Mouse (Mus musculus): ENCODE results near the gene Bcl7a. TPM values are rescaled to one million over a fixed set of nuclear protein-coding genes. Genes with fewer than 3 reads are reported as not detected.

The Bcl7a gene
- 10 to 100 TPM; 72.7 to 78.5 TPM for total RNA-seq (2021)
- long read RNA-seq, partial matches to known transcripts: 0 of 33 reads
- long read RNA-seq, other reads (novel, unspliced or antisense): 33 of 33 reads

DNA sequence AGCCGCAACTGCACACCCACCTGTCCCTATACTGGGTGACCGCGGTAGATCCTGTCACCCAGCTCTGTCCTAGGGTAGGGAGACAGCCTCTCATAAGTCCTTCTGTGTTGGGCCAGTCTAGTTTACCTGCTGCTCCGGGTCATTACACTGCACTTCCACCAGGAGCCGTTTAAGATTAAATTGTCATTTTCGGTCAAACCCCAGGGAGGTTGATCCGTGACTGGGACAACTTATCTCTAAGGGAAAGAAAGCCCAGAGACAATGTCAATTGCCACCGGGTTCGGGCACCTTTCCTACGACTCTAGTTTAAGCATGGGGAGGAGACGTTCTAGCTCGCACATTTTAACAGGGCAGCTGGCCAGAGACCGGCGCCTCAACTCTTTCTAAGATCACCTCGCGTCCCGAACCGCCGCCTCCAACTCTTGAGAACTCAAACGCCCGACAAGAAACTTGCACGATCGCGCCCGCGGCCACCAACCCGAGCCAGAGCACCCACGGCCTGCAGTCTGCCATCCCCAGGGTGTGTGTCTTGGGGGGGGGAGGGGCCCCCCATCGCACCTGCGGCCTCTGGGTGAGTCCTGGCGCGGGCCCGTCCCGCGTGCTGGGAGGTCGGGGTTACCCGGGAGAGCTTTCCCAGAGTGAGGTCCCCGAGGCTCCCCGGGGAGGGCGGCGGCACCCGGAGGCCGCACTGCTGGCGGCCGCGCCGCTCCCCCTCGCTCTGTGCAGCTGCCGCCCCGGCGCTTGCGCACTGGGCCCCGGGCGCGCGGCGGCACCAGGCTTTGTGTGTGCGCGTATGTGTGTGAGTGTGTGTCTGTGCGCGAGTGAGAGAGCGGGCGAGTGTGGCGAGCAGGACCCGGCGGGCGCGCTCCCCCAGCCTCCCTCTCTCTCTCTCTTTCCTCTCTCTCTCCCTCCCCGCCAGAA, at the start of gene Bcl7a:
TSS of gene Bcl7a (plus strand) at position 128 of the 921 bp plus-strand sequence.
- DNase-seq (ENCODE audit: low spot score in 2 of 2): peak; percentile 98

DNA sequence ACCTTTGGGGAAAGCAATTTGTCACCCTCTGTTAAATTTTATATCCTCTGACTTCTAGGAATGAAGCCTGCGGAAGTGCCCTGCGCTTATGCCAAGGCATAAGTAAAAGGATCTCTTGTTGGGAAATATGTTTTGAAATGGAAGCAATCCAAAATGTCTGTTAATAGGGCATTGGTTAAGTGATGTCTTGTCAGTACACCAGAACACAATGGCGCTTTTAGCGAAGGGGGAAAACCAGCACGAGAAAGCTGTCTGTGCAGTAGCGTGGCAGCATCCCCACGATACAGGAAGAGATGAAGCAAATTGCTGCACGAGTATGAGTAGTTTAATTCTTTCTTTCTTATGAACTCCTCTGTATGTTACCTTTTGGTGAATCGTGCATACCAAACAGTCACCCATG, 49.0 kb upstream of the Bcl7a start:
- DNase-seq (ENCODE audit: low spot score in 2 of 2): no peak

DNA sequence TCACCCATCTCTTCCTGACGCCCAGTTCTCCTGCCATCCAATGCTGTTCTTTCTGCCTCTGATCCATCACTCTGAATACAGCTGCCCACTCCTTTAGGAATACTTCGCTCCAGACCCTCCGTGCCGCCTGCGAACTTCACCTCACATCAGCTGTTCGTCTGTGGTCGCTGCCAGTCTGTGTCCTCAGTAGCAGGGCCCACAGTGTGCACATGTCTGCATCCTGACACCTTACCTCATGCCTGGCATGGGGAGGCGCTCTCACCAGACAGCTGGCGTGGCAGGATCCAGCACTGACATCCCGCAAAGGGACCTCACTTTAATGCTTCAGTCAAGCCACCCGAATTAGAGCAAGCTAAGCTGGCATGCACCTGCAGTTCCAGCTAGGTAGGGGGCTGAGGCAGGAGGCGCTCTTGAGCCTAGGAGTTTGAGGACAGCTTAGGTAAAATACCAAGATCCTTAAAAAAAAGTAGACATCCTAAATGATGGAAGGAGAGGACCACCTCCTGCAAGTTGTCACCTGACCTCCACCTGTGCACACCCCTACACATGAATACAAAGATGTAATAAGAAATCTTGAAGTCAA, 47.3 kb upstream of the Bcl7a start:
- no peak for DNase-seq (ENCODE audit: low spot score in 2 of 2)

DNA sequence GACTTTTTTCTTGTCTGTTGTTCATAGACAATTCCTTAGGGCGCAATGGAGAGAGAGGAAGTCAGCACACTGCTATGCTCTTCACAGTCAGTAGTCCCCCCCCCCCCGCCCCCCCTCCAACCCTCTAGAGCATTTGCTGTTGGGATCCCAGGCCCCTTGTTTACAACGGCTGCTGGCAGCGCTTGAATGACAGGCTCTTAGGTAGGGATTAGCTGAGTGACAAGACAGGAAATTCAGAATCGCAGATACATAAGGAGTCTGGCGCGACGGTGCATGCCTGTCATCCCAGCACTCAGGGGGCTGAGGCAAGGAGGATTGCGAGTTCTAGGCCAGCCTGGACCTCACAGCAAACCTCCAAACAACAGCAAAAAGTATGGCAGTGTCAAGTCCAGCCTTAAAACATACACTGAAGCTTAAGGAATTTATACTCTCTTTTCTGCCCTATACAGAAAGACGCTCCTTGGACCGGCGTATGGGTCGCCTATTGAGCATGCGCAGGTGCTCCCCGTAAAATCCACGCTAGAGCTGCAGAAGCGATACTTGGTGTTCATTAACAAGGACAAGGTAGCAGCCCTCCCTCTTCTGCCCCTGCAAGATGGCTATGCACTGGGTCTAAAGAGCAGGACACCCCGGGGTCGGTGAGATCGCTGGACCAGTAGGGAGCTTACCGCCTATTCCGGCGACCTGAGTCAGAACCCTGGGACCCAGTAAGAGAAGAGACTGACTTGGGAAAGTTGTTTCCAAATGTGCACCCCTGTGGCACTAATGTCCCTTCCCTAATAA, 46.5 kb upstream of the Bcl7a start:
- no peak for DNase-seq (ENCODE audit: low spot score in 2 of 2)

DNA sequence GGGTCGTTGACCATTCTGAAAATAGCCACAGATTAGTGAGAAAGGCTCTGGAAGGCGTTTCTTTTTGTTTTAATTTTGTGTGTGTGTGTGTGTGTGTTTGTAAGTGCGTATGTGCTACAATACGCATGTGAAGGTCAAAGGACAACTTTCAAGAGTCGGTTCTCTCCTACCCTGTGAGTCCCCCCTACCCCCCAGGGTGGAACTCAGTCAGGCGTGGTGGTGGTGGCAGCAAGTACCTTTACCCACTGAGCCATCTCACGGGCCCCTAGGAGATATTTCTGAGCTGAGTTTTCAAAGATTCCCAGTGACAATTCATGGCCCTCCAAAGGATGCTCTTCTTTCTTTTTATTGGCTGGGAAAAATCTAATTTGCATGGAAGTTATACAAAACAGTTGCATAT, 45.8 kb upstream of the Bcl7a start:
- no peak for DNase-seq (ENCODE audit: low spot score in 2 of 2)

DNA sequence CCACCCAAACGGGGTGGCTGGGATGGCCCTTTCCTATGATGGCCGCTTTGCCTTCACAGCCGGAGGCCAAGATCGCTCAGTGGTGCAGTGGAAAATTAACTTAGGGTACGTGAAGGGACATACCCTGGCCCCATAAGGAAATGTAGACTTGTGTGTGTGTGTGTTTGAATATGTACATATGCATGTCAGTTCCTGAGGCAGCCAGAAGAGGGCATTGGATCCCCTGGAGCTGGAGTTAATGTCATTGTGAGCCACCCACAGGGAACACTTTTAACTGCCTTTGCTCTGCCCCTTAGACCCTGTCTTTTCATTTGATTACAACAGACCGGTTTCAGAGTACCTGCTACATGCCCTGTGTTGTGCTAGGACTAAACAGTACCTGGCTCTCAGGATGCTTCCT, 45.1 kb upstream of the Bcl7a start:
- no peak for DNase-seq (ENCODE audit: low spot score in 2 of 2)

DNA sequence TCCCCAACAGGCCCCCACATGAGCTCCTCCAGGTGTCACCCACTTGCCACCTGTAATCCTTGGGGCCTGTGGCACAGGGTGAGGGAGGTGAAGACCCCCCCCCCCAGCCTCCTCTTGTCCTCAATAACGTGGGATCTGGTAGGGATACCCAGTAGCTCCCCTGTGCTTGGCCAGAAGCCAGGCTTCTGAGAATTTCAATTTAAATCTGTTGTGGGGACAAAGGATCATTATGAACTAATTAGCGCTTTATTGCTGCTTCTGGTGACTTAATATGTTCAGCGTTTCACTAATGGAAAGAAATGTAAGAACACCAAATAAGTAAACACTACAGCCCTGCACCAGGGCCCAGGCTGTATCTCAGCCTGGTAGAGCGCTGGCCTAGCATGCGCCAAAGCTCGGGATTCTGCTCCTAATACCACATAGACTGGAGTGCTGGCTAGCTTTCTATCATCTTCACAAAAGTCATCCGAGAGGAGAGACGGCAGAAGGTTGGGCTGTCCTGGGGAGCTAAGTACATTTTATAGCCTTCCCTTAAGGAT, 43.1 kb upstream of the Bcl7a start:
- no peak for DNase-seq (ENCODE audit: low spot score in 2 of 2)

DNA sequence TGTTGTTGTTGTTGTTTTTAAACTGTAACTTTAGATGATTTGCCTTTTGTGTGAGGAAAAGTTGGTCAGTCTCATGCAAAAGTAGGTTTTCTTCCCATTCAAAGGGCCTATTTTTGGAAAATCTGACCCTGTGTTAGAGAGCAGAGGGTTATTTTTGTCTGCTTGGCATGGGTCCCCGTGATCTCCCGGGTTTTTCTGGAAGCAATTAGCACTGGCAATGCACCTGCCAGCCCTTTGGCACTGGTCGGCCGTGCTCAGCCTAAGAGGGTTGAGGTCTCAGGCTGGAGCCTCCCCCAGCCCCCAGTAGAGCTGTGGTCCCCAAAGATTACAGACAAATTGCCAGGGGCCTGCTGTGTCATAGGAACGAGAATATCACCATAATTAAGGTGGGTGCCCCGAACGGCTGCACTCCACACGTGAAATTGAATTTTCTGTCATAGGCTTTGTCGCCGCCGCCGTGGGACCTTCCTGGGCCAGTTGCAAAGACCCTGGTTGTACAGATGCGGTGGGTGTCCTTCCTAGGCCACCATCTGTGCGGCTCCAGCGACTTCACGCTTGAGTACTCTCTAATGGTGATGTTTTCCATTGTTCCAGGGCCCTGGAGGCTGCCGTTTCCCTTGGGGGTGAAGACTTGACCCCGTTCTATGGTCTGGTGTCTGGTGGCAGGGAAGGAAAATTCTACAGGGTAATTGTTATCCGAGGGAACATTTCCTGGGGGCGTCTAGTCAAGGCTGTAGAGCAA, 41.7 kb upstream of the Bcl7a start:
- no peak for DNase-seq (ENCODE audit: low spot score in 2 of 2)

DNA sequence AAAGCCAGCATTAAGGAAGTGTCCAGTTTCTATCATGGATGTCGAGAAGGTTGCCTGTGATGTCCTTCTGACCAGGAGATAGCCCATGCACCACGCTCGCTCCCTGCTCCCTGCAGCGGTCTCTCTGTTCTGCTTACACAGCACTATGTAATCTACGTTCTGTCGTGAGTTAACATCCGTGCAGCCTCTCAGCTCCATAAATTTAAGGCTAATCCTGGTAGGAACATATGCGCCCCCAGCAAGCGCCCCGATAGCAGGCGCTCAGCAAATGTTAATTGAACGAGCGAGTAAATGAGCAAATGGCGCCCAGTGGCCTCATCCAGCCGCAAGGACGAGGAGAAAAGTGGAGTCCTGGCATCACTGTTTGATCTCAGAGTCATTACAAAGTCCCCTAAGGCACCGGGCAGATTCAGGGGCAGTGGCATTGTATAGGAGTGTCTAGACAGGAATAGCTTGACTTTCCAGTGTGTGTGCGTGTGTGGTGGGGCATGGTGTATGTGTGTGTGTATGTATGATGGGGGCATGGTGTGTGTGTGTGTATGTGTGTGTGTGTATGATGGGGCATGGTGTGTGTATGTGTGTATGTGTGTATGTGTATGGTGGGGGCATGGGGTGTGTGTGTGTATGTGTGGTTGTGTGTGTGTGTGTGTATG, 35.9 kb upstream of the Bcl7a start:
- DNase-seq (ENCODE audit: low spot score in 2 of 2): no peak

DNA sequence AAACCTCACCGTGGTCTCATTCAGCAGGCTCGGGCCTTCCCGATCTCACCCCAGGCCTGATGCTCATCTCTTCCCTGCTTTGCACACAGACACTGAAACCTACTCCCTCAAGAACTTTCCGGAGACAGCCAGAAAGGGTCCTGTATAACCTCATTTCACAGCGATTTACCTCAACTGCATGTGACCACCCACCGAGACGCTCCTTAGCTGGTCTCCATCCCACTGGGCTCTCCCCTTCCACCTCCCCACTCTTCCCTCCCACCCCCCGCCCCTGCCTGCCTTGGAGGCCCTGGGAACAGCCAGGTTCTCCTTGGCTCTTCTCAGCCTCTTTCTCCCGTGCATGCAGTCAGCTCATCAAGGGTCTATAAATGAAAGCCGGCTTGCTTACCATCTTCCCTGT, 33.8 kb upstream of the Bcl7a start:
- no peak for DNase-seq (ENCODE audit: low spot score in 2 of 2)

DNA sequence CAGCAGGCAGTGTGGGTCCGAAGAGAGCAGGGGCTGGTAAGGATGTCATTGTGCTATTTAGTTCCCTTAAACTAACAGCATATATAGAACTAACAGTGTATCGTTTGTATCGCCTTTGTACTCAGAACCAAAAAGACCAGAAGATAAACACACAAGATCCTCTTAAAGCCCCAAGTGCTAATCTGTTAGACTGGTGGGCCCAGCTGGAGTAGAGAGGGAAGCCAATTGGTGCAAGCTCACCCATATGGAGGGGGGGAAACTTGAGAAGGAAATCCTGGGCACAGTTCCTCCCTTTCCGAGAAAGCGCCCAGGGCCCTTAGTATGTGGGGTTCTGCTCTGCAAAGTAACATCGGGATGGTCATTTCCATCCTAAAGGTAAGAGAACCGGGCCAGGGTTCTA, 33.4 kb upstream of the Bcl7a start:
- no peak for DNase-seq (ENCODE audit: low spot score in 2 of 2)

DNA sequence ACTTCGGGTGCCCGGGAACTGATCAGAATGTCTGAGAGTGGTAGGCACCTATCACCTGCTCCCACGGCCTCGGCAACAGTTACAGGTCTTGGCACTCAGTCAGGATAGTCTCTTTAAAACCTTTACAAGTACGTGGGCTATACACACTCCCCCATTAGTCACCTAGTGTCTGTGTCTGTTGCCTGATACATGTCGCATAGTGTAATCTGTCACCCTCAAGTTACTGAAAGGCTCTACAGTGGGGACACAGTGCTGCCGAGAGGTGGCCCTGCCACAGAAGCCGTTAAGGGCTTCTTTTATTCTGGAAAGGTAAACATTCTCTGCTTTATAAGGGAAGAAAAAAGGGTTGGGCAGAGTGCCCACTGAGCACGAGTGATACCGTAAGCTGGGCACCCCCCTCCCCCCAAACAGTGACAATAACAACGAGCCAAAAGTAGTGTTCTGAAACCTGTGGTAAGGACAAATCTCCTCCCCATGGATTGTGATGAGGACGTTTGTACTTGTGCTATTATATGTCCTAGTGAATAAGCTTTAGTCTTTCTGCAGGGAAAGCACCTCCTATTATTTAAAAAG, 30.5 kb upstream of the Bcl7a start:
- DNase-seq (ENCODE audit: low spot score in 2 of 2): no peak

DNA sequence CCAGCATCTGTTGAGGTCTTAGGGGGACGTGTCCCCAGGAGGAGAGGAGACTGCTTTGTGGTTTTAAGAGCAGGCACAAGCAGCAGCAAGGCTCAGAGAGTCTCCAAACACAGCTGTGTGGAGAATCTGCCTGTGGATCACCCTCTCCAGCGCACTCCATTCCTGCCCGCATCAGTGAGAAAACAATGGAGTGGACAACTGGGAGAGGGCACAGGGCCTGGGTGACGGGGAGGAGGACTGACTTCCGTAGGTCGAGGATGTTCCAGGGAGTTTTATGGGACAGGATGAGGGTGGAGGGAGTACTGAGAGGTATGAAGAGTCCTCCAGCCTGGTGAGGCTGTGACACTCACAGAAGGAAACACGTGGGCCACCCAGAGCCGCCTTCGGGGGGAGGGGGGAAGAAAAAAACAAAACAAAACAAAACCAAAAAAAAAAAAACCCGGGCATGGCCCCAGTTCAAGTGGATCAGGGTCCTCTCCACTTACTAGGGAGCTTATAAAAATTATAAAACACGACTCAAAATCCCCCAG, 29.7 kb upstream of the Bcl7a start:
- DNase-seq (ENCODE audit: low spot score in 2 of 2): no peak

DNA sequence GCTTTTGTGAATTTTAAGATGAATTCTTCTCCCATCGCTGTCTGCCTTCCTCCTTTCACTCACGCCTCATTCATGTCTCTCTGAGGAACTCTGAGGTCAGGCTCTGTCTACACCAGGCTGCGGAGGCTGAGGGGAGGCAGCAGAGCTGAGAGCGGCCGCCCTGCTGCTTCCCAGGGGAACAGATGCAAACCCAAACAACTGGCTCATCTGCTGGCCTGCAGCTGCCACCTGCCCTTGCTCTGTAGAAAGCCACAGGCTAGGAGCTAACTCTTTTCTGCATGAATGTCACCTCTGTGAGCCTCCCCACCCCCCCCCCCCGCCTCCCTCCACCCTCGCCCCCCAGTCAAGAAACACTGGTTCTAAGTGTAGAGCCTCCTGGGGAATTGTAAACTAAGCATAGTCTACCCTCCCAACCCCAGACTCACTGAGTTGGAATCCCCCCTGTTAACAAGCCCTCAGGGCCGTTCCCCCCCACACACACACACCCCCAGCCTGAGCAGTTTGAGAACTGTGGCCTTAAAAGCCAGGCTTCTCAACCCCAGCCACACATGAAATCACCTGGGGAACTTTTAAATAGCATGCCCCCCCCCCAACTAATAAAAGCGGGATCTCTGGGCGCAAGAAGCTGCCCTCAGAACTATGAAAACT, 28.3 kb upstream of the Bcl7a start:
- DNase-seq (ENCODE audit: low spot score in 2 of 2): no peak

DNA sequence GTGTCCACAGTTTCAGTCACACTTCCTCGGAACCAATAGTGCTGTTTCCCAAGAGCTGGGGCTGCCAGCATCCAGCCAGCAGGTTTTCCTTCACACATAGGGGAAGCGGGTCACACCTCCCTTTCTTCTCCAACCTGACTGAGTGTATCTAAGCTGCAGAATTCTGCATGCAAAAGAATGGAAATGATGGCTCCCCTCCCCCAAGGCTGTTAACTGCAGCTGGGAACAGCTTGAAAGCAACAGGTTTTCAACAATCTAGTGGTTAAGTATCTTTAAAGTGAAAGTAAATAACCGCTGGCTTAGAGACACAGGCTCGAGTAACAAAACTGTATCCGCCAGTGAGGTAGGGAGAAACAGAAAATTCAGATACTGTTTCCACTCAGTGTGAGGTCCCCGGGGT, 25.6 kb upstream of the Bcl7a start:
- DNase-seq (ENCODE audit: low spot score in 2 of 2): no peak

DNA sequence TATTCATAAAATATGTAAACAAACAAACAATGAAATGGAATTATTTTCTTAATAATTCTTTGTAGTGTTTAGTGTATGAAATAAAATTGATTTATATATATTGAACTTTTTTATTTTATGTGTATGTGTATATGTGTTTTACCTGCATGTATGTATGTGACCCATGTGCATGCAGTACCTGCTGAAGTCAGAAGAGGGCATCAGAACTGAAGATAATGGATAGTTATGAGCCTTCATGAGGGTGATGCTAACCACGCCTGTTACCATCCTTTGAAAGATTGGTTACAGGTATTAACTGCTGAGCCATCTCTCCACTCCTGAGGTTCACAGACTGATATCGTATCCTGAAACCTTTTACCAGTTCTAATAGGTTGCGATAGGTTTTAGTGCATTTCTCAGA, 23.5 kb upstream of the Bcl7a start:
- DNase-seq (ENCODE audit: low spot score in 2 of 2): no peak

DNA sequence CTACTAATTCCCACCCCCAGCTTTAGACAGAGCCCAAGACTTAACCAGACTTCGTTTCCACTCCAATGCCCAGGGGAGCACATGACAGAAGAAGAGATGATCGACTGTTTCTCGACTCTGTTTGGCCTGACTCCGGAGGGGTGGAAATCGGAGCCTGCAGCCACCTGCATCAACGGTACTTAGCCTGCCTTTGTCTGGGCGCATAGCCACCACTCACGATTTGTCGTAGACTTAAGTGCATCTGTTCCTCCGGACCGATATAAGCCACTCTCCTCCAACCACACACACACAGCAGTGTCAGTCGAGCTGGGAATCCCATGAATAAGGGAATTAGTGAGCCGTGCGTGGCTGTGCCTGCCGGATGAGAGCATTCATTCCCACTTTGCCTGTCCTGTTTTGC, 19.4 kb upstream of the Bcl7a start:
- no peak for DNase-seq (ENCODE audit: low spot score in 2 of 2)

DNA sequence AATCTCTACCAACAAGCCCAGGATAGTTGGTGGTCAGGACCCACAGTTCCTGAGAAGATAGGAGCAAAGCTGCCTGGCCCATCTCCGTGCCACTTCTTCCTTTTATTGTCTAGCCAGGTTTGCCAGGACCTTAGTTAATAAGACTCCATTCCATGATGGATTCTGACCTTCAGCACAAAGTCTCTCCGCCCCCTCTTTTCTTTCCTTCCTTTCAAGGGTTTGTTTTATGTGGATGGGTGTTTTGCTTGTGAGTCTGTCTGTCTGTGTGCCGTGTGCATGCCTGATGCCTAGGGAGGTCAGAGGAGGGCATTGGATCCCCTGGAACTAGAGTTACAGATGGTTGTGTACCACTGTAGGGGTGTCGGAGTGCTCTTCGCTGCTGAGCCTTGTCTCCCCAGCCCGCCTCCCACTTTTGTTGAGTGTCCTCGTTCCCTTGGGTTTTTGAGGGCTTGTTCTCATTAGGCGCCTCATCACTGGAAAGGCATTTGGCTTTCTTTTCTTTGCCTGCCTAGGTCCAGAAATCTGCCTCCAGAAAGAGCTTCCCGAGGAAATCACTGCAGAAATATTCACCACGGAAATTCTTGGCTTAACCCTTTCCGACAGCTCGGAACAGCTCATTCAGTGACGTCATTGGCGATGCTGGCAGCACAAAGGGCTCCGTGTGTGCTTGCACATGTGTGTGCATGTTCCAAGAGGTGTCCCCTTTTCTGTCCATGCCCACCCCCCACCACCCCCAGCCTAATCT, 17.5 kb upstream of the Bcl7a start:
- no peak for DNase-seq (ENCODE audit: low spot score in 2 of 2)

DNA sequence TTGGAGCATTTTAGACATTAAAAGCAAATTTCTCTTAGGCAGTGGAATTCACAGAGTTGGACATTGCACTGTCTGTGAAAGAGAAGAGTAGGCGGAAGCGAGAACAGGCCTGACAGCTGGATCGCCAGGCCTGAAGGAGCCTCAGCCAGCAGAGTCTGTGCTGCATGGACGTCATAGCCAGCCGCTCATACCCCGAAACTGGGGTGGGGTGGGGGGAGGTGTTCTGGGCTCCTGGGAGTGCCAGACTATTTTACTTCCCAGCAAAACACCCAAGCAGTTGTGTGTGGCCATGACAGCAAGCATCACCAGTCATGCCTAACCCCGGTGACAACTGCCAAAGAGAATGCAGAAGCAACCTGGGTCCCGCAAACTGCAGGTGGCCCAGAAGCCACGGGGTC, 16.9 kb upstream of the Bcl7a start:
- DNase-seq (ENCODE audit: low spot score in 2 of 2): no peak
